Mouse (Mus musculus): ENCODE results near the gene Adprh. TPM values are rescaled to one million over a fixed set of nuclear protein-coding genes. Genes with fewer than 3 reads are reported as not detected.

Gene Adprh
- polyA plus RNA-seq, 1 experiment = 38.1 TPM

GRCm38 (mm10) chr16:38476312-38477240 is 24.1 kb upstream of the Adprh start:
- Histone ChIP-seq H3K27ac (ENCODE audit: insufficient read depth, low read depth, low read length) (peak overlapping the region; percentile 75), H3K4me3 (ENCODE audit: insufficient read depth, low read length) (peak overlapping the region; percentile 54), H3K4me1 (ENCODE audit: control insufficient read depth, insufficient read depth, low read length) (peaks cover 14% of the 10 kb centered on the region)
- no peak for TF ChIP-seq CTCF (IDR thresholded peaks at IDR 0.05; ENCODE audit: low read depth, low read length)
- TF ChIP-seq POLR2A (IDR thresholded peaks at IDR 0.05; ENCODE audit: borderline replicate concordance, low read depth, low read length) = no peak

- Histone ChIP-seq H3K27ac (ENCODE audit: insufficient read depth, low read depth, low read length) (peak overlapping the region; percentile 75), H3K4me3 (ENCODE audit: insufficient read depth, low read length) (peak overlapping the region; percentile 54), H3K4me1 (ENCODE audit: control insufficient read depth, insufficient read depth, low read length) (peaks cover 14% of the 10 kb centered on the region)
- no peak for TF ChIP-seq CTCF (IDR thresholded peaks at IDR 0.05; ENCODE audit: low read depth, low read length)
- TF ChIP-seq POLR2A (IDR thresholded peaks at IDR 0.05; ENCODE audit: borderline replicate concordance, low read depth, low read length) = no peak
These were observed 23.3 kb upstream of the Adprh start for GRCm38 (mm10) chr16:38475681-38476311.

- TF ChIP-seq CTCF (IDR thresholded peaks at IDR 0.05; ENCODE audit: low read depth, low read length) (no peak), POLR2A (IDR thresholded peaks at IDR 0.05; ENCODE audit: borderline replicate concordance, low read depth, low read length) (no peak)
- H3K4me3 ChIP-seq (ENCODE audit: insufficient read depth, low read length) = no peak overlapping the region
- H3K27ac ChIP-seq (ENCODE audit: insufficient read depth, low read depth, low read length) = no peak overlapping the region
- H3K4me1 ChIP-seq (ENCODE audit: control insufficient read depth, insufficient read depth, low read length) = peaks cover 14% of the 10 kb centered on the region
These were observed 22.3 kb upstream of the Adprh start for GRCm38 (mm10) chr16:38474677-38475286.

GRCm38 (mm10) chr16:38473661-38474060 is 21.2 kb upstream of the Adprh start:
- Histone ChIP-seq H3K4me1 (ENCODE audit: control insufficient read depth, insufficient read depth, low read length) (peaks cover 14% of the 10 kb centered on the region), H3K27ac (ENCODE audit: insufficient read depth, low read depth, low read length) (no peak overlapping the region), H3K4me3 (ENCODE audit: insufficient read depth, low read length) (no peak overlapping the region)
- TF ChIP-seq POLR2A (IDR thresholded peaks at IDR 0.05; ENCODE audit: borderline replicate concordance, low read depth, low read length) (no peak), CTCF (IDR thresholded peaks at IDR 0.05; ENCODE audit: low read depth, low read length) (no peak)

GRCm38 (mm10) chr16:38472507-38472873 is 20.0 kb upstream of the Adprh start:
- TF ChIP-seq POLR2A (IDR thresholded peaks at IDR 0.05; ENCODE audit: borderline replicate concordance, low read depth, low read length) (no peak), CTCF (IDR thresholded peaks at IDR 0.05; ENCODE audit: low read depth, low read length) (no peak)
- no peak overlapping the region for H3K4me3 ChIP-seq (ENCODE audit: insufficient read depth, low read length)
- peaks cover 14% of the 10 kb centered on the region for H3K4me1 ChIP-seq (ENCODE audit: control insufficient read depth, insufficient read depth, low read length)
- H3K27ac ChIP-seq (ENCODE audit: insufficient read depth, low read depth, low read length) = no peak overlapping the region

GRCm38 (mm10) chr16:38471697-38472506 is 19.4 kb upstream of the Adprh start:
- TF ChIP-seq POLR2A (IDR thresholded peaks at IDR 0.05; ENCODE audit: borderline replicate concordance, low read depth, low read length) (no peak), CTCF (IDR thresholded peaks at IDR 0.05; ENCODE audit: low read depth, low read length) (no peak)
- Histone ChIP-seq H3K4me1 (ENCODE audit: control insufficient read depth, insufficient read depth, low read length) (peaks cover 15% of the 10 kb centered on the region), H3K27ac (ENCODE audit: insufficient read depth, low read depth, low read length) (no peak overlapping the region), H3K4me3 (ENCODE audit: insufficient read depth, low read length) (no peak overlapping the region)

- no peak for TF ChIP-seq POLR2A (IDR thresholded peaks at IDR 0.05; ENCODE audit: borderline replicate concordance, low read depth, low read length)
- TF ChIP-seq CTCF (IDR thresholded peaks at IDR 0.05; ENCODE audit: low read depth, low read length) = no peak
- Histone ChIP-seq H3K4me3 (ENCODE audit: insufficient read depth, low read length) (no peak overlapping the region), H3K4me1 (ENCODE audit: control insufficient read depth, insufficient read depth, low read length) (peaks cover 4% of the 10 kb centered on the region), H3K27ac (ENCODE audit: insufficient read depth, low read depth, low read length) (no peak overlapping the region)
These were observed 16.9 kb upstream of the Adprh start for GRCm38 (mm10) chr16:38469437-38469836.

GRCm38 (mm10) chr16:38468706-38469018 is 16.2 kb upstream of the Adprh start:
- Histone ChIP-seq H3K4me1 (ENCODE audit: control insufficient read depth, insufficient read depth, low read length) (peaks cover 4% of the 10 kb centered on the region), H3K27ac (ENCODE audit: insufficient read depth, low read depth, low read length) (no peak overlapping the region), H3K4me3 (ENCODE audit: insufficient read depth, low read length) (no peak overlapping the region)
- TF ChIP-seq CTCF (IDR thresholded peaks at IDR 0.05; ENCODE audit: low read depth, low read length) (no peak), POLR2A (IDR thresholded peaks at IDR 0.05; ENCODE audit: borderline replicate concordance, low read depth, low read length) (no peak)

- H3K27ac ChIP-seq (ENCODE audit: insufficient read depth, low read depth, low read length) = no peak overlapping the region
- no peak for TF ChIP-seq CTCF (IDR thresholded peaks at IDR 0.05; ENCODE audit: low read depth, low read length)
- no peak for TF ChIP-seq POLR2A (IDR thresholded peaks at IDR 0.05; ENCODE audit: borderline replicate concordance, low read depth, low read length)
- H3K4me1 ChIP-seq (ENCODE audit: control insufficient read depth, insufficient read depth, low read length) = peaks cover 4% of the 10 kb centered on the region
- no peak overlapping the region for H3K4me3 ChIP-seq (ENCODE audit: insufficient read depth, low read length)
These were observed 15.6 kb upstream of the Adprh start for GRCm38 (mm10) chr16:38467917-38468705.
